Mouse (Mus musculus) liver, embryonic 12.5 days (tissue): ENCODE data around the gene Tpra1. TPM values are rescaled to one million over a fixed set of nuclear protein-coding genes. Genes with fewer than 3 reads are reported as not detected.

Experiments
- polyA plus RNA-seq: library from polyadenylated mRNA; unstranded; fragments of >200 nt; fragmentation: Nextera tagmentation; extraction: Ambion mirVana; gene quantifications from 2 replicates; pipeline ENCODE4 v1.2.1, GENCODE M21; 2016

Gene Tpra1
- polyA plus RNA-seq, 1 experiment from 2014 or later = 53.9 TPM

Other genes starting within 250 kb of the Tpra1 start
- gene Mgll, start 177.8 kb upstream of the Tpra1 start, polyA plus RNA-seq = 46.4 and 47.7 TPM in 2 replicates
- gene Abtb1, start 60.3 kb upstream of the Tpra1 start, polyA plus RNA-seq = 37.6 and 40.0 TPM in 2 replicates
- 4.6 and 5.0 TPM in 2 replicates for gene Podxl2, start 27.2 kb upstream of the Tpra1 start, polyA plus RNA-seq
- 240 and 243 TPM in 2 replicates for gene Mcm2, start 3.5 kb upstream of the Tpra1 start, polyA plus RNA-seq